Mouse (Mus musculus): Measurements from ENCODE around the gene Smok2b. TPM values are rescaled to one million over a fixed set of nuclear protein-coding genes. Genes with fewer than 3 reads are reported as not detected.
"Not testable (repeated sequence)": the region's sequence is repeated elsewhere in the genome, so short reads cannot be mapped to it uniquely, and the experiment has no call there.

The Smok2b gene
- total RNA-seq, 2 experiments from 2014 or later = not detected

GRCm38 (mm10) chr17:13239461-13239860 is 9.4 kb downstream of the Smok2b start:
- DNase-seq (ENCODE audit: low spot score) = not testable (repeated sequence)

GRCm38 (mm10) chr17:13240807-13241727 is 11.0 kb downstream of the Smok2b start:
- not testable (repeated sequence) for DNase-seq (ENCODE audit: low spot score)

- DNase-seq (ENCODE audit: low spot score) = not testable (repeated sequence)
Observed at GRCm38 (mm10) chr17:13254786-13255185, 24.7 kb downstream of the Smok2b start.

Other genes starting within 250 kb of the Smok2b start
- gene Wtap, start 236.1 kb upstream of the Smok2b start, total RNA-seq (2021) = 10 to 100 TPM; 24.2 to 25.7 TPM
- 100 to 1,000 TPM; 418 to 433 TPM for gene Sod2, start 223.4 kb upstream of the Smok2b start, total RNA-seq (2021)
- gene Gpr31b, start 178.0 kb upstream of the Smok2b start, total RNA-seq (2021) = not detected
- gene Tcp10b, start 169.2 kb upstream of the Smok2b start, total RNA-seq (2021) = under 1 TPM; 0.25 to 0.38 TPM
- not detected for gene Unc93a, start 98.4 kb upstream of the Smok2b start, total RNA-seq (2021)
- not detected for gene Smok2a, start 9.1 kb upstream of the Smok2b start, total RNA-seq (2021)
- gene Tcp10c, start 124.3 kb downstream of the Smok2b start, total RNA-seq (2021) = not detected

Measured in gastrocnemius, adult 18-20 months (tissue).